Mouse (Mus musculus): ENCODE results near the gene Slit3.

- no peak for TF ChIP-seq POLR2A (IDR thresholded peaks at IDR 0.05; ENCODE audit: low read depth, low read length)
- TF ChIP-seq CTCF (IDR thresholded peaks at IDR 0.05; ENCODE audit: extremely low read depth, insufficient read length, insufficient replicate concordance, low read depth, low read length), result no peak
Measured at GRCm38 (mm10) chr11:35299857-35300375, 178.9 kb downstream of the Slit3 start.
